Mouse (Mus musculus): ENCODE measurements around the gene Ttc36.

DNA sequence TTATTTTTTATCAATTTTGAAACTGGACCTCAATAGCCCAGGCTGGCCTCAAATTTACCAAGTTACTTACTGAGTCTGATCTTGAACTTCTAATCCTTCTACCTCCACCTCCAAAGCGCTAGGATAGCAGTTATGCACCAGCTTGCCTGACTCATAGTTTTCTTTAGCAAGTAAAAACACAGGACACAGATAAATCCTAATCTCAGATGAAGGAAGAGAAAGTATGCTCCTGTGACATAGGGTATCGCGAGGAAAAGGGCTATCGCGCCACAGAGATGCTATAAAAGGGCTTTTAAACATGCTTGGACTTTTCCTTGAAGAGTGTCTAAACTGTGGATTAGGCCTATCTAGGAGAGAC lies 30.5 kb downstream of the Ttc36 start:
- no peak for TF ChIP-seq CTCF (IDR thresholded peaks at IDR 0.05; ENCODE audit: insufficient read depth, low read length)
- TF ChIP-seq POLR2A (IDR thresholded peaks at IDR 0.05; ENCODE audit: borderline replicate concordance, extremely low read depth, low read depth, low read length), result no peak
